Mouse (Mus musculus) CD4-positive, CD25-positive, alpha-beta regulatory T cell, adult 2 months (primary cell): Measurements from ENCODE around the gene Gm28635.
"Not testable (repeated sequence)": the region's sequence is repeated elsewhere in the genome, so short reads cannot be mapped to it uniquely, and the experiment has no call there.

Experiments
- DNase-seq: peaks from one replicate; pipeline ENCODE4 v3.0.0-alpha.2; 2012; ENCODE audit warnings: low read depth, low spot score

The Gm28635 gene

DNA sequence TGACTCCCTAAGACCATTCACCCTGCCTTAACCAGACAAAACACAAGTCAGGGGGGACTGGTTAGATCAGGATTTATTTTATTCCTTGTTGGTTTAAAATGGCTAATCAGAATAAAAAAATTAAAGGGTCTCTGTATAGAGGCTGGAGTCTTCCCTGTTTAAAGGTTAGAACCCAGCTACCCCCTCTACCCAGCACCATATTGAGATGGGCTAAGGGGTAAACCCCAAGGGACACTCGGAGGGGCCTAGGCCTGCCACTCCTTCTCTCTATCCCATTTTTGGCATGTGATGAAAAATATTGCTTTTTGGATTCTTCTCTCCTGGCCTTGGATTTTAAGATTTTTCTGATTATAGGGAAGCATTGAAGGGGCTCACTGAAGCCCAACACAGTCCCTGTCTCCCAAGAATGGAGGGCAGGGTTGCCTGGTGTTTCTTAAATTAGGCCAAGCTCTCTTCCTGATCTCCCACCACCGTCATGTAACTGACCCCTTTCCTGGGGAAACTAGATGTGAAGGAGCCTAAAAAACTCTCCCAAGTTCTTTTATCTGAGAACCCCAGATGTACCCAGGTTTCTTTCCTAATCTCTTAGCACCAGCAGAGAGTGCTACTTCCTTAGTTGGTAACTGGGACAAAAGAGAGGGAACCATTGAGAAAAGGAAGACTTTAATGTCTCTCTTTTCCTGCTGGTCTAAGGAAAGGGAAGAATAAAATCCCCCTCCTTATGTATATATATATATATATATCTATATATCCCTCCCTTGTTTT, 10.4 kb upstream of the Gm28635 start:
- DNase-seq = no peak

DNA sequence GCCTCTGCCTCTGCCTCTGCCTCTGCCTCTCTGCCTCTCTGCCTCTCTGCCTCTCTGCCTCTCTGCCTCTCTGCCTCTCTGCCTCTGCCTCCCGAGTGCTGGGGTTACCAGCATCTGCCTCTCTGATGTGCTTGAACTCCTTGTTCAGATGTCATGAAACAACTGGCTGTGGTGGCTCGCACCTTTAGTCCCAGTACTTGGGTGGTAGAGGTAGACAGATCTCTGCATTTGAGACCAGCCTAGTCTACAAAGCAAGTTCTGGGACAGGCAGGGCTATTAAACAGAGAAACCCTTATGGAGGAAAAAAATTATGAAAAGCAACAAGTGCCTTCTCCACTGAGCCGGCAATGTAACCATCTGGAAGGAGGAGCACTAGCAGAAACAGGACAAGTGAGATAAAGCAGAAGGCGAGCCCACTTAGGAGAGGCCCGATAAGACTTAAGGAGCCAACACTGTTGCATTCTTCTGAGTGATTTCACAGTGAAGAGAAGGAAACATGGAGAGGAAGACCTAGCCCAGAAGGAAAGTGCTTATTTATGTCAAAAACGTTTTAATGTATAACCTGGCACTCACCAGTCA, 4.9 kb upstream of the Gm28635 start:
- DNase-seq = no peak

DNA sequence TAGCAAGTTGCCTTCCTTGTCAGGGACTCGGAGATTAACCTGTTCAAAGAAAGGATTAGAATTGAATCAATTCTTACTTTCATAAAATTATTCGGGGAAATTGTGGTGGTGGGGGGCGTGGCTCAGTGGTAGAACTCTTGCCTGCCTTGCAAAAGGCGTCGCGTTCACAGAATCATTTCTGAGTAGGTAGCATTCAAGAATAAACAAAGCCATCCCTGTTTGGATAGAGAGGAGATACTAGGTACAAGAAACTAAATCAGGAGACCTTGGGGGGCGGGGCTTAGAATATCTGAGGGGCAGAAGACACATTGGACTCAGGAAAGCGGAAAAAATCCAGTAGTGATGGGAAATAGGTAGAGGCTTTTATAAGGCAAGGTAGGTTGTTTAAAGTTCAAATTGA, 1.2 kb upstream of the Gm28635 start, which contains the start of gene Tmx2:
TSS of gene Tmx2 (minus strand) at position 125 of the 400 bp plus-strand sequence.
- DNase-seq = peak; percentile 24

DNA sequence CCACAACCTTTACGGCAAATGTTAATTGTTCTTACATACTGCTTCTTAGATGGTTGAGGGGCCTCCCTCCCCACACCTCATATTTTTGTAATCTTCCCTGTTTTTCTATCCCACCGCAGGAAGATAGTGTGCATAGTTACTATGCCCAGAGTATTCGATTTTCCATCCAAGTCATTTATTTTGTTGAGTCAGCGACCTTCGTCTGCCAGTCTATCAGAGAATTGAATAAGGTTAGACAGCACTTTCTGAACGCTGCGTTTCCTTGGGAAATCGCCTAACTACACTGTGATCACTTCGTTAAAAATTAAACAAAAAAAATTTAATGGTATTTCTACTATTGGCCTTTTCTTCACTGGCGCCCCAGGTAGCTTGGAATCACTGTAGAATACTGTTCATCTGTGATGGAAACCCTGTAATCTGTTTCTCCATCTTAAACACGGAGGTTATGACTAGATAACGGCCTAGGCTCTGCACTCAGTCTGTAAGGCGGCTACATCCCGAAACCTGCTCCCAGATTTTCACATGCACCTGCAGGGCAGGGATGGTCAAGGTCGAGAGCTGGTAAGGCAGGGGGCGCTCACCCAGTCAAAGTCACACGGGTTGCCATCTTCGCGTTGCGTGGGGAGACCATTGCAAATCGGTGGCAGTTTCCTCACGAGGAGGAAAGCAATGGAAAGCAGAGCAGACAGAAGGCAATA, 422 bp downstream of the Gm28635 start:
- no peak for DNase-seq

DNA sequence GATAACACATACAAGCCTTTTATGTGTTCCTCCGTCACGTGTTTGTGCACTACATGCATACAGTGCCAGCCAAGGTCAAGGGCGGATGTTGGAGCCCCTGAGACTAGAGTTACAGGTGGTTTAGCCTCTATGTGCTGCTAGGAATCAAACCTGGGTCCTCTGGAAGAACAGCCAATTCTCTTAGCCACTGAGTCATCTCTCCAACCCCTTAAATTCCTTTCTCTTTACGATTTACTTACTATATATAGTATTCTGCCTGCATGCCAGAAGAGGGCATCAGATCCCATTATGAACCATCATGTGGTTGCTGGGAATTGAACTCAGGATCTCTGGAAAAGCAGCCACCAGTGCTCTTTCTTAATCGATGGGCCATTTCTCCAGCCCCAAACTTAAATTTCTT, 6.3 kb downstream of the Gm28635 start:
- not testable (repeated sequence) for DNase-seq

DNA sequence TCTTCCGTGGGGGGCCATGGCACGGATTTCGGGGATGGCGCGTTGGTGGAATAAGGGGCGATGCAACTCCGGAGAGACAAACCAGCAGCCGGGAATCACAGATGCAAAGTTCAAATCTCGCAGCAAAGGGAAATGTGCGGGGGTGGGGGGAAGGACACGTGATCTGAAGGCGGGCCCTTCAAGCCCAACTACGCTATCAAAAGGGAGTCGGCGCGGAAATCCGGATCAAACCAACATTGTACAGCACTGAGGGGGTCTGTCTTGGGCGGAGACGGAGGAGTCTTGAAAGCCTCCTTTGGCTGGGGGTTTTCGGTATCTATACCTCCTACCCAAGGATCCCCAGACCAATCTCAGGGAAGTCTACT, 7.3 kb downstream of the Gm28635 start, which contains the start of gene Selenoh:
TSS of gene Selenoh (minus strand) at position 202 of the 365 bp plus-strand sequence.
- DNase-seq = peak; percentile 92

- peak; percentile 51 for DNase-seq
Measured at GRCm38 (mm10) chr2:84669828-84670568, 7.8 kb downstream of the Gm28635 start.

GRCm38 (mm10) chr2:84666081-84666480, 11.8 kb downstream of the Gm28635 start:
- no peak for DNase-seq

DNA sequence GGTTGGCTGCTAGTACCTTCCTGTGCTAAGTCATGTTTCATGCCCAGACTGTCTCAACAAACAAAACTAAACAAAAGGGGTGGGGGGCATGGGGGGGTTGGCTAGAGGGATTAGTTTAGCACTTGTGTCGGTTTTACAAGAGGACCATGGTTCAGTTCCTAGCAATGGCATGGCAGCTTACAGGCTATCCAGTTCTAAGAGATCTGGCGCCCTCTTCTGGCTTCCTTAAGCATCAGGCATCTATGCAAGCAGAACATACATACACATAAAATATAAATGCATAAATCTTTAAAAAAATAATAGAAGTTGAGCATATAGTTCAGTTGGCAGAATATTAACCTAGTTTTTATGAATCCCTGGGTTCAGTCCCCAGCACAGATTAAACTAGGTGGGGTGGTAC, 15.0 kb downstream of the Gm28635 start:
- DNase-seq = peak; percentile 76

- DNase-seq = peak; percentile 81
Measured at GRCm38 (mm10) chr2:84660253-84660652, 17.6 kb downstream of the Gm28635 start.

- no peak for DNase-seq
Measured at GRCm38 (mm10) chr2:84658806-84659205, 19.0 kb downstream of the Gm28635 start, which contains the start of gene Btbd18. Btbd18 (plus strand) TSS chr2:84659079.

DNA sequence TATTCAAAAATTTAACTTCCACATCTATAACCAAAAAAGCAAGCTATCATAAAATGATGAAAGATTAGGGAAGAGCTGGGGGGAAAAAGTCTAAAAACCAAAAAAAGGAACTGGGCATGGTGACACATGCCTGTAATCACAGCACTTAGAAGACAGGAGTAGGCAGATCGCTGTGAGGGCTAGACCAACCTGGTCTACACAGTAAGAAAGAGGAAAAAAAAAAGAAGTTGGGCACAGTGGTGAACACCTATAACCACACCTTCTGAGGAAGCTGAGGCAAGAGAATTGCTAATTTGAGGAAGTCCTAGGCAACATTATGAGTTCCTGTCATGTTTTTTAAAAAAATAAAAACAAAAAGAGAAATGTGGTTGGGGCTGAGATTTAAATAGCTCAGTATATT, 22.0 kb downstream of the Gm28635 start:
- no peak for DNase-seq

DNA sequence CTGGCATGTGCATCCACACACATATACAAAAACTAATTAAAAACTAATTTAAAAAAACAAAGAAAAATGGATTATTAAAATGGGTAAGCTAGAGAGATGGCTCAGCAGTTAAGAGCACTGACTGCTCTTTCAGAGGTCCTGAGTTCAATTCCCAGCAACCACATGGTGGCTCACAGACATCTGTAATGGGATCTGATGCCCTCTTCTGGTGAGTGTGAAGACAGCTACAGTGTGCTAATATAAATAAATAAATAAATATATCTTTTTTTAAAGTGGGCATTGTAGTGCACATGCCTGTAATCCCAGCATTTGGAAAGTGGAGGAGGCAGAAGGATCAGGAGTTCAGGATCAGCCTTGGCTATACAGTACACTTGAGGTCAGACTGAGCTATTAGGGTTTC, 24.5 kb downstream of the Gm28635 start:
- DNase-seq = no peak

DNA sequence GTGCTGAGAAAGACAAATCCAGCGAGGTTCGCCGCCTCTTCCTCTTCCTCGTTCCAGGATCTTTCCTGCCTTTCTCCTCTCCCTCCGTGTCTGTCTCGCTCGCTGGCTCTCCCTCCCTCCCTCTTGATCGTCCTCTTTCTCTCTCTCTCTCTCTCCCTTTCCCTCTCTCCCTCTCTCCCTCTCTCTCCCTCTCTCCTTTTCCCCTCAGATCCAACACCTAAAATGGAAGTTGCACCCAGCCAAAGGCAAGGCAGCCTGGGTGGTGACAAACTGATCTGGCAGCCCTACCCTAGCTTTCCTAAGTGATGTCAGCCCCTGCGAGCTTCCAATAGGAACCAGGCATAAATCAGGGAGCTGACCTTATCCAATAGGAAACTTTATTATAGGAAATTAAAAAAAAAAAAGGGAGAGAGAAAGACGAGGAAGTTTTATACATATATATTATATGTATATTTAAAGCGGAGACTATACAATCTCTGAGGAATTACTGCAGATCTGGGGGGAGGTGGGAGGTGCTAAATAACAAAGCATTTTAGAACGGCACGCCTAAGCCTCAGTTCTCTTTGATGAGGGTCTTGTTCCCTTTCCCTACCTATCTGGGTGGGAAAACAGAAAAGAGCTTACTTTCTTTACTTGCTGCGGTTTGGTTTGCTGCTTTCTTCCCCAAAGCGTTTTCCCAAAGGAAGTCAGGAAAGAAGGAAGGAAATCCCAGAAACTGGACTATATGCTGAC, 27.2 kb downstream of the Gm28635 start, which contains the start of gene Ctnnd1:
TSS of gene Ctnnd1 (minus strand) at position 302 of the 732 bp plus-strand sequence.
- DNase-seq = peak; percentile 22

GRCm38 (mm10) chr2:84649674-84650073, 28.2 kb downstream of the Gm28635 start:
- DNase-seq = no peak

GRCm38 (mm10) chr2:84648369-84648768, 29.5 kb downstream of the Gm28635 start:
- DNase-seq = no peak

GRCm38 (mm10) chr2:84647051-84647568, 30.7 kb downstream of the Gm28635 start:
- no peak for DNase-seq

- no peak for DNase-seq
Measured at GRCm38 (mm10) chr2:84646138-84646537, 31.7 kb downstream of the Gm28635 start.

GRCm38 (mm10) chr2:84640833-84641232, 37.0 kb downstream of the Gm28635 start:
- no peak for DNase-seq

DNA sequence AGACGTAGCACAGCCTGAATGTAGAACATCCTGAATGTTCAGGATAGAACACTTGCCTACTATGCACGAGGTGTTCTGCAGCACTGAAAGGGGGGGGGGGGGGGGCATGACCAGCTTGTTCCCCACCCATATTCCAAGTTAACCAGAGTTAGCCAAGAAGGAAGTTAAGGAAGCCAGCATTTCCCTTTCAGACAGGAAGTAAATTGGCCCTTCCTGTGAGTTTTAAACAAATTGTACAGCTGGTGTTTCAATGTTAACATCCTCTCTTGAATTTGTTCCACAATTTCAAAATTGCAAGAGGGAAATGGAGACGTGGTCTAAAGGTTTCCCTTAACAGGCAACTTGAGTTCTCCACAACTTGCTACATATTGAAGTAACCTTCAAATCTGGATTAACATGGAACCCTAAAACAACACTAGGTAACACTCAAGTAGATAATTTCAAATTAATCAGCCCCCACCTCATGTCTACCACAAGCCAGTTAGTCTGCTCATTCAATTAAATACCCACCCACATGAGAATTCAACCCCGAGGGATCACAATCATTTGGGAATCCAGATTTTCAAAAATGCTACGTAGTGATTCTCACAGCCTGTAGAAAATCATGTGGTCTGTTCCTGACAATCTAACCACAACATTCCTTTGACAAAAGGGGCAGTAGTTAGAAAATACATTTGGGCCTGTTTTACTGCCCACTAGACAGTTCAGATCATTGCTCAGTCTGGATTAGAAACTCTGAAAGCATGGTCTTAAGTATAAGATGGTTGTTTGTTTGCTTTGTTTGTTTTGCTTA, 39.2 kb downstream of the Gm28635 start:
- no peak for DNase-seq
